Mouse (Mus musculus) left cerebral cortex, postnatal 4 days (tissue): ENCODE data around the gene Ube2j1. TPM values are rescaled to one million over a fixed set of nuclear protein-coding genes. Genes with fewer than 3 reads are reported as not detected.
A peak's percentile ranks its signal among the peaks of the same experiment; 100 is the strongest.
"Not testable (repeated sequence)": the region's sequence is repeated elsewhere in the genome, so short reads cannot be mapped to it uniquely, and the experiment has no call there.

ENCODE experiments used
- DNase-seq: peaks from one replicate; pipeline ENCODE4 v3.0.0-alpha.2; 2022
- intact Hi-C: fragments of 180-260 bp; cut with DNase I; formaldehyde crosslinking; loops from one replicate; pipeline ENCODE4 v1.15.1; 2025
- total RNA-seq, 2 experiments: library from RNA; stranded (reverse); gene quantifications; 2 replicates each; pipeline ENCODE4 v1.2.3; 2021

Ube2j1 gene
- total RNA-seq = 100 to 1,000 TPM; 108 to 110 TPM

DNA sequence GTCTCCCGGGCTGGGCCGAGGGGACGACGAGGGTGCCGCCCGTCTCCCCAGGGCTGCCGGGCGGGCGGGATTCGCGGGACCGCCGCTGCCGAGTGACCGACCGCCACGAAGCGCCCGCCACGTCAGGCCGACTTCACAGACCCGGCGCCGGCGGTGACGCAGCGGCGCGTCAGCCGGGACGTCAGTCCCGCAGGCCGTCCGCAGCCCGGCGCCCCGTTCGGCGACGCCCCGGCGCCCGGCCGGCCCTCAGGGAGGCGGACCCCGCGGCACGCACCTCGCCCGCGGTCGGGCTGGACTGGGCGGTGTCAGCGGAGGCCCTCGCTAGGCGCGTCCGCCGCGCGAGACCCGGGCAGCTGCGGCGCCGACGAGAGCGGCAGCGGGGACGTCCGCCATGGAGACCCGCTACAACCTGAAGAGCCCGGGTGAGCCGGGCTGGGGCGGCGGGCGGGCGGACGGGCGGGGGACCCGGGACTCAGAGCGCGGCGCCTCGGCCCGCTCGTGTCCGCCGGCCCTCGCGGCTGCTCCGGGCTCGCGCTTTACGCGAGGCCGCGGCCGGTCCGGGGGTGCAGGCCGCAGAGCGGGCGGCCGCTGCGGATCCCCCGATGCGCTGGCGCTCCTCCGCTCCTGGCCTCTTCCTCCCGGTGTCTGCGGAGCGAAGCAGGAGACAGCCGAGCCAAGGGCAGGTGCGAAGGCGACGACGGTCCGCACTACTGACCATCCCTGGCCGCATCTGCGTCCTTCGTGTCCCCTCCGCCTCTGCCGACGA, at the start of gene Ube2j1:
Gene Ube2j1, plus strand, starts transcription at position 222 of the 766 bp plus-strand sequence.
- DNase-seq = peak; percentile 81
- intact Hi-C loops = no loop called here

DNA sequence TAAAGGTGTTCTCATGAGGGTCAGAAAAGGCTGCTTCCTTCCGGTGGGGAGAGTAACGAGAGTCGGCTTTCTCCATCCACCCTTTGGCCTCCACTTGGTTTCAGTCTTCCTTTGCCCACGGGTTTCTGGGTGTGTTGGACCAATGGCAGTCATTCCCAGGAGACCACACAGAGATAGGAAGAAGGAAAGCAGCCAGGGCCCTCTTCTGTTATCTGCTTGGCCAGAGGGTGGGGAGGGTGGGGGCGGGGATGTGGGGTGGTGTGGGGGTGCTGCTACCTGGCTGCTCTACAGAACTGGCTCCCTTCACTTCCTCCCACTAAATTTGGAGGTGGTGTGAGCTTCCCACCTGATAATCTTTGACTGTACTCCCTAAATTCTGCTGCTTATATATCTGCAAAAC, 49.6 kb upstream of the Ube2j1 start:
- intact Hi-C loops = no loop called here
- no peak for DNase-seq

DNA sequence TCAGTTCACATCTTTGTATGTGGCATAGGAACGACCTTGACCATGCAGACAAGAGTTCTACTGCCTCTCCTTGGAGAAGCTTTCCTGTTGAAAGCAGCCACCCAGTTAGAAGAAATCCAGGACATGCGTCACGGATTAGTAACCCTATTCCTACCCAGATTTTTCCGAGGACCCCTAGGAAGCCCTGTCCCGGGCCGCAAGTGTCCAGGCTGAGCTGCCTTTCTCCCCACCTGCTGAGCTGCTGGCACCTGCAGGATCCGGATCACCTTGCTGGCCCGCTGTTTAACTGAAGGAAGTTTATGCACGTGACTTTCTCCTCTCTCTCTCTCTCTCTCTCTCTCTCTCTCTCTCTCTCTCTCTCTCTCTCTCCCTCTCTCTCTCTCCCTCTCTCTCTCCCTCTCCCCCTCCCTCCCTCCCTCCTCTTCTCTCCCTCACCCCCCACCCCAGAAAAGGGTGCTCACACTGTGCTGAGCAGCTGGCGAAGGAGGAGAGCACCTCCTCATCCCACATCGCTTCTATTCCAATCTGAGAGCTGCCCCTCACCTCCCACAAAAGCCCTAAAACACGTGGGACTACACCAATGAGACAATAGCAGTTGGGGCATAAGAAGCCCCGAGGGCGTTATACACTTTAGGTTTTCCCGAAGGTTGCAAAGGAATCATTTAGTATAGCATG, 49.0 kb upstream of the Ube2j1 start:
- peak; percentile 15 for DNase-seq
- intact Hi-C loops = no loop called here

DNA sequence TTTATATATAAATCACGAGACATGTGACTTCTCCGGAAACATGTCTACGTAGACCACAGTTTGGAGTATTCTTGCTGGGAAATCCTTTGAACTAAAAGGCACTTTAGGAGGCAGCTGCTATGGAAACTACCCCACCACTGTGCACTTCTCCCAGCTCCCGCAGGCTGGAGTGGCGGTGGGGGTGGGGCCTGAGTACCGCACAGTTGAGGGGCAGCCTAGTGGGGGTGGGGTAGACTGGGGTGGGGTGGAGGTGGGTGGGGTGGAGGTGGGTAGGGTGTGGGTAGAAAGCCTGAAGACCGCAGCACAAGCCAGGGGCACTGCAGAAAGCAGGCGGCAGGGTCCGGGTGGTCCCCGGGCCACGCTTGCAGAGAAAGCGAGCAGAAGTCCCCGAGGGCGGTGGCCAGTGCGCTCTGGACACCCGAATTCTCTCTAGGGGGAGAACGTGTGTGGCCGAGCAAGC, 48.5 kb upstream of the Ube2j1 start, which contains the start of gene Rragd:
Gene Rragd, plus strand, starts transcription at position 322 of the 460 bp plus-strand sequence.
- peak; percentile 54 for DNase-seq
- intact Hi-C loops = no loop called here

DNA sequence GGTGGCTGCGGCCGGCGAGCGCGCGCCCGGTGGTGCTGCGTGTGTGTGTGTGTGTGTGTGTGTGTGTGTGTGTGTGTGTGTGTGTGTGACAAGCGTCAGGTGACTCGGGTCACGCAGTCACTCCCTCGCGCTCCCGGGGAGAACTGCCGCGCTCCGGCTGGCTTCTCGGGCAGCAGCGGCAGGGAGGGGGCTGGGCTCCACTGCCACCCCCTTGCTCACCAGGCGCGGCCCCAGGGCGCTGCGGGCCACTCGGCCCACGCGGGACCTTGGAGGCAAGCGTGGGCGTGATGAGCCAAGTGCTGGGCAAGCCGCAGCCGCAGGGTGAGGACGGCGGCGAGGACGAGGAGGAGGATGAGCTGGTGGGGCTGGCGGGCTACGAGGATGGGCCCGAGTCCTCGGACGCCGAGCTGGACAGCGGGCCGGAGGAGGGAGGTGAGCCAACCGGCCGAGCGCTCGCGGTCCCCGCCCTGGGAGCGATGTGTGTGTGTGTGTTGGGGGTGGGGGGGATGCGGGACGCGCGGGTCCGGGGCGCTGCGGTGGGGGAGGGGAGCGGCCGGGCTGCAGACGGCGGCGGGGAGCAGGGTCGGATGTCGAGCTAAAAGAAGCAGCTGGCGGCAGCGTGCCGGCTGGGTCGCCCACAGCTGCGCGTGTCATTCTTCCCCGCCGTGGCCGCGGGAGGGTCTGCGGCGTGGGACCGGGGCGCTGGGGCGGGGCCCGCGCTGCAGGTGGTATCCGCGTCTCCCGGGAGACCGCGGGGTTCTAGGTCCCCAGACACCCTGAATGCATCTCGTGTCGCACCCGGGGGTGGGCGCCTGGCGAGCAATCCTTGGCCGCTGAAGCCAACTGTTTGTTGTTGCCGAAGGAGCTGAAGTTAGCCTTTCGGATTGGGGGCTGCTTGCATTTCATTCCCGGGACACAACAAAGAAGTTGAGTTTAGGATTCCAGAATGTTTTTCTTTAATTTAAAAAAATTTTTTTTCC, 47.8 kb upstream of the Ube2j1 start:
- intact Hi-C loops = no loop called here
- peak; percentile 57 for DNase-seq

DNA sequence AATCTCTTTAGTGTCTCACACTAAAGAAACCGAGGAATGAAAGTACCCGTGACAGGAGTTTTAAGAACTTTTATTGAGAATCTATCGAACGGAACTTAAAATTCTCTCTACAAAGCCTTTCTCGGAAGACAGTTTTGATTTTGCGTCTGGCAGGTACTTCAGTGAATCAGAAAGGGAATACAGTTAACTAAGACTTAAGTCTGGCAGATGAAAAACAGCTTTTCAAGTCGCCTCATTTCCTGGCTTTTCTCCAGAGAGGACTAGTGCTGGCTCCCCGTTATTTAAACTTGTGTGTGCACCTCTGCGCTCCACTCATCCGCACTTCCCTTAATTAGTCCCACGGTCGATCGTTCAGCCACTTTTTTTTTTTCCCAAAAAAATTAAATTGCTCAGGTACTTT, 47.0 kb upstream of the Ube2j1 start:
- intact Hi-C loops = no loop called here

DNA sequence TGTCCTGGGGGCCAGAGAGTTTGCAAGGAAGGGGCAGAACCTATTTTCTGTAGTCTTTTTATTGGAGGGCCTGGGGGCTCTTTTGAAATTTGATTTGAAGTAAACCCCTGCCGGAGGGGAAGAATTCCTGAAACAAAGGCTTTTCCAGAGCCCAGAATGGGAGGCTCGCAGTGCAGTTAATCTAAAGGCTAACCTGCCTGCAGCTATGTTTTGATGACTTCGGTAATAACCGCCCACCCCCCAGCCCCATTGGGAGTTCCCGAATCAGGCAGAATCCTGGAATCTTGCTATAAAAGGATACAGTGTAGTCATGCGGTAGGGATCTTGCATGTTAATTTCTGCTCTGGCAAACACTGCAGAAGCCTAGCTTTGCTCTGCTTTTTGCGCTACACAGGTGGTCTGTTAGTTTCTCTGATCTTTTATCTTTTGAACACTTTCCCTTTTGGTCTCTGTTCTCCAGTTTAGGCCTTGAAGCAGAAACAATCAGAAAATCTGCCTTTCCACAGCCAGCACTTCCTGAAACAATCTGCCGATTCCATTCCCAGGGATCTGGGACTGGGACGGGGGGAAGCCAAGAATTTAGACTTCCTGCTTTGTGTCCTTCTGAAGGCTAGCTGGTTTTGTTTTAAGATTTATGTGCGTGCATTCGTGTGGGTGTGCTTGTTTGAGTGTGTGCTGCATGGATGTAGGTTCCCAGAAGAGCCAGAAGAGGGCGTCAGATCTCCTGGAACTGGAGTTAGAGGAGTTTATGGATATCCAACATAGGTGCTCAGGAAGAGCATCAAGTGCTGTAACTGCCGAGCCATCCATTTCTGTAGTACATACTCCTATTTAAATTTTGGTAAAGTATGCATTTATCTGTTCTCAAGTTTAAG, 46.2 kb upstream of the Ube2j1 start:
- intact Hi-C loops = no loop called here
- peak; percentile 6 for DNase-seq

More for the DNA sequence above, 47.0 kb upstream of the Ube2j1 start:
- DNase-seq = no peak

DNA sequence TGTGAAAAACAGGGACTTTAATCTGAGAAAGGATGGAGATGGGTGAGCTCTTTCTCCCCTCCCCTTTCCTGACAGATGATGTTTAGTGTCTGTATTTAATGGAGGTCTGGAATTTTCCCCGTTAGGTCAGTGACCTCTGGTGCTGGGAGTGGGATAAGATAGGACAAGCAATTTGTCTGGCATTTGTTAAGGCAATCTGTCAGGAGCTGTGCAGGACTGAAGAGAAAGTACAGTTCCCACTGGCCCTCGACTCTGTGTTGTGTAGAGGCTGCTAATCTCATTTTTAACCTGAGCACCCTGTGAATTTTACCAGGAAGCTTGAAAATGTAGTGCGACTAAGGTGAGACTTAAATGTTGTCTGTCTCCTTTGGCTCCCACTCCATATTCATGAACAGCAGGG, 45.5 kb upstream of the Ube2j1 start:
- intact Hi-C loops = no loop called here
- no peak for DNase-seq

DNA sequence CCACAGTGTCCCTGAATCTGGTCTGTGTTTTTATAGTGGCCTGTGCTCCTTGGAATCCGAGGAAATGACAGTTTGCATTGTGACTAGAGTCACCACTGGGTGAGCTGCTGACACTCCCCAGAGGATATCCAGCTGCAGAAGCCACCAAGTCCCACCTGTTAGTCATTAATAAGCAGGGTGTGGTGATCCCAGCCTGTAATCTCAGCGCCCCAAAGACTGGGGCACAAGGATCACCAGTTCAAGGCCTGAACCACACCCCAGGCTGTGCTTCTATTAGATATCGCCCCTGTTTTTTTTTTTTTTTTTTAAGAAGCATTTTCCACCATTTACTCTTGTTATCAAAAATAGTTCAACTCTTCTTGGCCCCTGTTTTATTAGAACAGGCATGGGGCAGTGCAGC, 44.2 kb upstream of the Ube2j1 start:
- intact Hi-C loops = no loop called here
- no peak for DNase-seq

DNA sequence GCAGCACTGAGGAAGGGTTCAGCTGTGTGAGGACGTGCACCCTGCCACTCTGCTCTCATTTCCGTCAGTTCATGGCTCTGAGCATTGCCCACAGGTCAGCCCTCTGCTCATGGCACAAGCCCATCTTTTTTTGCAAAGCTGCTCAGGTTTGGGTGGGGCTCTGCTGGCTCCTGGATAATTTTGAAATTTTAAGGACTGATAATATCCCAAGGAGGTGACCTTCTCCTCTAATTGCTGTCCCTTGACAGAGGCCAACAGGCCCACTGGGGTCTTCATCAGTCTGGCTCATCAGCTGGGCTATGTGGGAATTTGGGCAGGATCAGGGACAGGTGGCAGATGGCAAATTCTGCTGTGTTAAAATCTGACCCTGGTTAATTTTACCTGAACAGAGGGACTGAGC, 41.9 kb upstream of the Ube2j1 start:
- intact Hi-C loops = no loop called here
- no peak for DNase-seq

DNA sequence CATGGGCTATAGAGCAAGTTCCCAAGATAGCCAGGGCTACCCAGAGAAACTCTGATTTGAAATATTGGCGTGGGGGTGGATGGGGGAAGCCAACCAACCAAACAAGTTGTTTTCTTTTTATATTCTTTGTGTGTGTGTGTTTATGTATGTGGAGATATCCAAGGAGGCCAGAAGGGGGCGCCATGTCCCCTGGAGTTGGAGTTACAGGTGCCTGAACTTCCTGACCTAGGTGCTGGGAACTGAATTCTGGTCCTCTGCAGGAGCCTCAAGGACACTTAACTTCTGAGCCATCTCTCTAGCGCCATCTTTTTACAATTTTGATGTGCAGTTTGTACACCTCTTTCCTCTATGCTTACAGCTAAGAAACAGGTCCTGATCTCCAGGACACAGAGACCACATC, 37.0 kb upstream of the Ube2j1 start:
- intact Hi-C loops = no loop called here
- DNase-seq = no peak

DNA sequence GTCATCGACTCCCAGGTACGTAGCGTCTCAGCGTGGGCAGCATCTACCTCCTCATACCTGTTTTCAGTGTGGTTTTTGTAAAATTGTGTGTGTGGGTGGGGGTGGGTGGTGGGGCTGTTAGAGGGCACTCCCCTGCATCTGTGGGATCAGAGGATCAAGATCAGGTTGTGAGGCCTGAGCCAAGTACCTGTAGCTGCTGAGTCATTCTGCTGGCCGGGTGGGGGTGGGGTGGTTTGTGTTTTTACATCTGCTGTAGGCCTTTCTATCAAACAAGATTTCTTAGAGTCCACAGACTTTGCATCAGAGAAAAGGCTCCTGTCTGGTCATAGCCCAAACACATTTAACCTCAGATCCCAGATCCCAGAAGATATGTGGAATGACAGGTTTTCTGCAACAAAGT, 35.1 kb upstream of the Ube2j1 start:
- intact Hi-C loops = no loop called here

DNA sequence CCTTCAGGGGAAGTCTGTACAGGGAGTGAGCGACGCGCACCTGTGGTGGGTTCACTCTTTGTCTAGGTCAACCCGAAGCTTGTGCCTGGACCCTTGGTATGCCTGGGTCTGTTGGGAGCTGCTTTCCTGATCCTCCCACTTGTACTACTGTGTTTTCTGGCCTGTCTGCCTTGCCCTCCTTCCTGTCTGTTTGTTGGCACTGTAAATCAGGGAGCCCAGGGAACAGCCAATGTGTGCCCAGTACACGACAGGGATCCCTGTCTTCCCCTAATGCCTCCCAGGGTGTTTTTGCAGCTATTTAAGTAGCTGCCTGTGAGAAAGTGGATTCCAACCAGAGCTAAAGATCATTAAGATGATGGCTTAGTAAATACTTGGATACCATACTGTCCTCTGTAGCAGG, 33.6 kb upstream of the Ube2j1 start:
- no peak for DNase-seq
- intact Hi-C loops = no loop called here

More for the DNA sequence above, 35.1 kb upstream of the Ube2j1 start:
- no peak for DNase-seq

DNA sequence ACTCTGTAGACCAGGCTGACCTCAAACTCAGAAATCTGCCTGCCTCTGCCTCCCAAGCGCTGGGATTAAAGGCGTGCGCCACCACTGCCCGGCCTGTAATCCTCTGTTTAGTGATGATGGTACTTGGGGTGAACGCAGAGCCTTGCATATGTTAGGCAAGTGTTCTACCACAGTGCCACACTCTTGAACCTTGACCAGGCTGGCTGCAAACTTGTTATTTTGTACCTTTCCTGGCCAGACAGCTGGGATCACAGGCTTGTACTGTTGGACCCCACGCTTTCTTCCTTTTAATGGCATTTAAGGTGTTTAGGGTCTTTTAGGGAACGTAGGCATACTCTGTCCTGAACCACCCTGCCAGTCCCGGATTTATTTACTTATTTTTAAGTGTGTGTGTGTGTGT, 32.2 kb upstream of the Ube2j1 start:
- no peak for DNase-seq
- intact Hi-C loops = no loop called here

DNA sequence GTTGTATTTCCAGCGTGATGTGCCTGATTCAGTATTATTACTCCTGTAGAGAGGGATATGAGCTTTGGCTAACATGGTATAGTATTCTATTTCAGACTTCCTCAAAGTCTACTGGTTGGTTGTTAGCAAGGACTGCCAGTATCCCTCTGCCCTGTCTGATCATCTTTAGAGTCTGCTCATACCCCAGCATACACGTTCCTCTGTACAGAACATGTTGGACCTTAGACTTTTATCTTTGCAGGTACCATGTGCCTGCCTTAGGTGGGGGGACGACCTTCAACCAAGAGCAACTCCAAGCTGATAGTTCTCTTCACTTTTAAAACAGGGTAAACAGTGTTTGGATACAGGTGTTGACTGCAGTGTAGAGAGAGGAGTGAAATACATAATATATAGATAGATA, 29.1 kb upstream of the Ube2j1 start:
- DNase-seq = no peak
- intact Hi-C loops = no loop called here

DNA sequence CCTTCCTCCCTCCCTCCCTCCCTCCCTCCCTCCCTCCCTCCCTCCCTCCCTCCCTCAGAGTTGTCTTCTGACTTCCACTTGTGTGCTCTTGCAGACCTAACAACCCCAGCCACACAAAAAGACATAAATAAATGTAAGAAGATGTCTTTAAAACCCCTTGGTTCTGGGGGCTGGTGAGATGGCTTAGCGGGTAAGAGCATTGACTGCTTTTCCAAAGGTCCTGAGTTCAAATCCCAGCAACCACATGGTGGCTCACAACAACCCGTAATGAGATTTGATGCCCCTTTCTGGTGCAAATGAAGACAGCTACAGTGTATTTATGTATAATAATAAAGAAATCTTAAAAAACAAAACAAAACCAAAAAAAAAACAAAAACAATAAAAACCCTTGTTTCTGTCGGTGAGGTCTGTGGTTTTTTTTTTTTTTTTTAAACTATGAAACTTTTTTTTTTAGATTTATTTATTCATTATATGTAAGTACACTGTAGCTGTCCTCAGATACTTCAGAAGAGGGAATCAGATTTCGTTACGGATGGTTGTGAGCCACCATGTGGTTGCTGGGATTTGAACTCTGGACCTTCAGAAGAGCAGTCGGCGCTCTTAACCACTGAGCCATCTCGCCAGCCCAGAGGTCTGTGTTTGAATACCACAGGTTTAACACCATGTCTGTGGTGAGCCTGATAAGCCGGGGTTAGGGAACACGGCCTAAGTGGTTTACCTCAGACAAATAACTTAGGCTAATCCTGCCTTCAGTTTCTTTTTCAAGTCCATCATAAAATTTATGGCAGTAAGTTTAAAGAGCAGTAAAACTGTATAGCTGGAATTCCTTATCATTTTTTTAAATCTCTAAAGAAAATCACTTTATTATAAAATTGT, 25.4 kb upstream of the Ube2j1 start:
- intact Hi-C loops, DNase-seq: not testable (repeated sequence)

DNA sequence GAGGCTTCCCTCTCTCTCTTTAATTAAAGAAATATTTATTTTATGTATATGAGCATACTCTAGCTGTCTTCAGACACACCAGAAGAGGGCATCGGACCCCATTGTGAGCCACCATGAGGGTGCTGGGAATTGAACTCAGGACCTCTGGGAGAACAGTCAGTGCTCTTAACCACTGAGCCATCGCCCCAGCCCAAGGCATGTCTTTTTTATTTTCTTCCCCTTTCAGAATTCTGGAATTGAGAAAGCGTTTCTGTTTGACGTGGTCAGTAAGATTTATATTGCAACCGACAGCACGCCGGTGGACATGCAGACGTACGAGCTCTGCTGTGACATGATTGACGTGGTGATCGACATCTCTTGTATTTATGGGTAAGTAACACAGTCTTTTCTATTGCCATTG, 24.4 kb upstream of the Ube2j1 start:
- intact Hi-C loops = no loop called here
- no peak for DNase-seq

DNA sequence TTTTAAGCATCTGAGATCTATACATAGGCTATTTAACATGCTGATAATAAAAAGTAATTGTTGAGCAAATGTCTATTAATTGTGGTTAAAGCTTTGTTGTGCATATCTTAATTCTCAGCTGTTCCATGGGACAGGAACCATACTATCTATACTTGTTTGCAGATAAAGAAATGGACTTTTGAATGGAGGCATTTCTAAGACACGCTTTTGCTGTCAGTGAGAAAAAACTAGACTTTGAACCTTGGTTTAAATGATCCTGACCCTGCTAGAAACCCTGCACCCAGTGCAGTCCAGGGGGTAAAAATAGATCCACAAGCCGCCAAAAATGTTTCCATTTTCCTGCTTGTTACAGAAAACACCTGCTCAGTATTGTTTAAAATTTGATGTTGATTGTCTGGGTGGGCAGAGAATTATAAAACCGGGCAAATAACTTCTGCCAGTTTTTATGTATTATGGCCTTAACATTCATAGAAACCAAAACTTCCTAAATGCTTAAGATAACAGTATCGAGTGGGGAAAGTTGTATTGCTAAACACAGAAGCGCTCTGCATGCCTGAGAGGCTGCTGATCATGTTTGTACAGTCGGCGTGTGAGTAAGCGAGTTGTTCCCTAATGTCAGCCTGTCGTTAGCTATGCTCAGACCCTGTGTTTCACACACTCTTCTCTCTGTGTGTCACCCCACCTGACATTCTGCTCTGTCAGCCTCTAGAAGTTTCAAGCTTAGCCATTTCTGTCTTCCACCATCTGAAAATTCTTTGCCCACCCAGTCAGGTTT, 23.6 kb upstream of the Ube2j1 start:
- intact Hi-C loops = no loop called here

More for the DNA sequence above, 23.6 kb upstream of the Ube2j1 start:
- no peak for DNase-seq
